Mouse (Mus musculus): ENCODE results near the gene Gfod1. TPM values are rescaled to one million over a fixed set of nuclear protein-coding genes. Genes with fewer than 3 reads are reported as not detected.
A peak's percentile ranks its signal among the peaks of the same experiment; 100 is the strongest.

Gfod1 gene
- total RNA-seq, 2 experiments from 2014 or later, result 58.3 to 59.2 TPM

DNA sequence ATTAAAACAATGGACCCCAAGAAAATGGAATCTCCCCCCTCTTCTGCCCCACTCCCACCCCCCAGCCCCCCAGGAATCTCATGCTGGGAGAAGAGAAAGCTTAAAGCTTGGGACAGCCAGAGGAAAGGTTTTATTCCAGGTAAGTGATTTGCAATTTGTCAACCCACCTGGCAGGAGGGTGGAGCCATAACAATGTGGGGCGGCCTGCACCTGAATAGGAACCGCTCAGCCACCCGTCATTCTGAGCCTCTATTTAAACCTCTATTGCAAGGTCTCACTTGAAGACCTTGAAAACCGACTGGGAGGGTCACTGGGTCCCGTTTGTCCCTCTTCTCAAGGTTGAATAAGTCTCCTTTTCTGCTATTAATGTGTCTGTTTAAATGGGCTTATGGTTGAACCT lies 3.6 kb downstream of the Gfod1 start:
- no peak for DNase-seq (ENCODE audit: low spot score in 2 of 2)

GRCm38 (mm10) chr13:43299171-43299570 lies 4.8 kb downstream of the Gfod1 start:
- no peak for DNase-seq (ENCODE audit: low spot score in 2 of 2)

GRCm38 (mm10) chr13:43297526-43297925 lies 6.4 kb downstream of the Gfod1 start:
- no peak for DNase-seq (ENCODE audit: low spot score in 2 of 2)

GRCm38 (mm10) chr13:43296140-43296805 lies 7.7 kb downstream of the Gfod1 start:
- no peak for DNase-seq (ENCODE audit: low spot score in 2 of 2)

DNA sequence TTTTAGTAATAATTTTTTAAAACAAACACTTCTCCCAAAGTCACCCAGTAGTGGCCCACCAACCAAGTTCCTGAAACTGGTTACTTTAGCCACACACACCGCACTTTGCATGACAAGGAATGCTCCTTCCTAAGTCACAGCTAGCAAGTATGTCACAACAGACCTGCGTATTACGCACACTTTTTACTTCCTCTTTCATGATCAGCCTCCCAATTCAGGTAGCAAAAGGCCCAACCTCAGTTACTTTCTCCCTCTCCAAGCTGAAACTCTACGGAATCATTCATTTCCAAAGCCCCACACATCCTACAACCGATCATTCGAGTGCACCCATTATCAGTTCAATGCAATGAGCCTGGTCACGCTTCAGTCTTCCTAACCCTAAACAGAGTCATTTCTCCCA lies 8.3 kb downstream of the Gfod1 start:
- no peak for DNase-seq (ENCODE audit: low spot score in 2 of 2)

DNA sequence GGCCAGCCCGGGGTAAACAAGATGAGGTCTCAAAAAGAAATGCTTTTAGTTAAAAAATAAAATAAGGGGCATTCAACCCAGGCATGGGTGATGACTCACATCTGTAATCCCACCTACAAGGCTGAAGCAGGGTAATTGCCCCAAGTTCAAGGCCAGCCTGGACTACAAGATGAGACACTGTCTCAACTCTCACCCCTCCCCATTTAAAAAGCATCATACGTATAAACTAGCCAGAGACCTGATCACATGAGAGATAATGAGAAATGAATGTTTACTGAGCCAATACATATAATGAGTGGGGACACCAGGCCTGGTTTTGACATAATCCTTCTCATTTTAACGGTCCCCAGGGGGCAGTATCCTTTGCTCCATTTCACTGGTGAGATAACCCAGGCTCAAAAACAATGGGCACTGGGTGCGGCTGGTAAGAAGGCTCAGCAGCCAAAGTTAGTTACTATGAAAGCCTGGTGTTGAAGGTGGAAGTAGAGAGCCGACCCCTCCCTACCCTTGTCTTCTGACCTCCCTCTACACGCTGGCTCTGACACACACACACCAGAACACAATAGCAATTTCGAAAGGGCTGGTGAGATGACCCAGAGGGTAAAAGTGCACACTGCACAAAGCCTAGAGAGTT lies 8.9 kb downstream of the Gfod1 start:
- no peak for DNase-seq (ENCODE audit: low spot score in 2 of 2)

DNA sequence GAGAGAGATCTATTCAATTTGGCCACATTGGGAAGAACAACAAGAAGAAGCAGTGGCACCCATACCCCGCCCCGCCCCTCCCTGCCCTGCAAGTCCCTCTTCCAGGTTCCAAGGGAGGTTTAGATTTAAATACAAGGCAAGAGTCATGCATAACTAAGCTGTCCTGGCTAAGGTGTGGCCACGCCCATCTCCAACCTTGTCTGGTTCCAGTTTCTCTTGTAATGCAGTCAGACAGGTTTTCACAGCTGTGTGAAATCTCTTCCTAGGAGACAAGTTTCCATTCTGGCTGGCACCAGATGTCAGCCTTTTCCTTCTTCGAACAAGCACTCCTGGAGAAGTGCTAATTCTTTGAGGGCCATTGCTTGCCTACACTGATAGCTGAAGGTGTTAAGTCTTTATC lies 11.1 kb downstream of the Gfod1 start:
- DNase-seq (ENCODE audit: low spot score in 2 of 2), result no peak

GRCm38 (mm10) chr13:43289076-43289475 lies 14.9 kb downstream of the Gfod1 start:
- DNase-seq (ENCODE audit: low spot score in 2 of 2), result no peak

DNA sequence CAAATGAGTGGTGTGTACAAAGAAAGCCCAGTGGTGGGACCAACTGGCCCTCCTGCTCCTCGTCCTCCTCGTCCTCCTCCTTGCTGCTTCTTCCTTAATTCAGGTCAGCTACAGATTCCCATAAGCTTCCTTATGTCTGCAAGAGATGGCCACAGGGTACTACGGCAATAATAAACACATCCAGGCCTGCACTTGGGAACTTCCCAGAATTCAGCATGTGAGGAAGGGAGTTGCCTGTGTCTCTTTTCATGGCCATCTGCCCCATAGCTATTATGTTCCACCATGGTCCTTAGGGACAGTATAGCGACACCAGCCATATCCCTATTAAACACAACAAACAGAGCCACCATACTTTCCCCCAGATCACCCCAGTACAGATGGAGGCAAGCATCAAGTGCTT lies 15.5 kb downstream of the Gfod1 start:
- DNase-seq (ENCODE audit: low spot score in 2 of 2), result no peak

GRCm38 (mm10) chr13:43288026-43288425 lies 15.9 kb downstream of the Gfod1 start:
- DNase-seq (ENCODE audit: low spot score in 2 of 2), result no peak

DNA sequence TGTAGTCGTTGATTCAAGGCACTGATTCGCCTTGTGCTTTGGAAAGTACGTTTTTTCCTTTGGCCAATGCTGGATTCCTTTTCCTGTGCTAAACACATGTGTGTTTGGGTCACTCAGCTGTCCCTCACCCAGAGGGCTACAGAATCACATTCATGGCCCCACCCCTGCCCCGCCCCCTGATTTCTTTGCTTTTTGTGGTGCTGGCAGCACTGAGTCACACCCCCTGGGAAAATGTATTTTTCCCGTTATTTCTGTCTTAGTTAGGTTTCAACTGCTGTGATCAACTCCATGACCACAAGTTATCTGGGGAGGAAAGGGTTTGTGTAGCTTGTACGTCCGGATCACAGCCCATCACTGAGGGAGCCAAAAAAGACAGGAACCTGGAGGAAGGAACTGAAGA lies 17.1 kb downstream of the Gfod1 start:
- no peak for DNase-seq (ENCODE audit: low spot score in 2 of 2)

DNA sequence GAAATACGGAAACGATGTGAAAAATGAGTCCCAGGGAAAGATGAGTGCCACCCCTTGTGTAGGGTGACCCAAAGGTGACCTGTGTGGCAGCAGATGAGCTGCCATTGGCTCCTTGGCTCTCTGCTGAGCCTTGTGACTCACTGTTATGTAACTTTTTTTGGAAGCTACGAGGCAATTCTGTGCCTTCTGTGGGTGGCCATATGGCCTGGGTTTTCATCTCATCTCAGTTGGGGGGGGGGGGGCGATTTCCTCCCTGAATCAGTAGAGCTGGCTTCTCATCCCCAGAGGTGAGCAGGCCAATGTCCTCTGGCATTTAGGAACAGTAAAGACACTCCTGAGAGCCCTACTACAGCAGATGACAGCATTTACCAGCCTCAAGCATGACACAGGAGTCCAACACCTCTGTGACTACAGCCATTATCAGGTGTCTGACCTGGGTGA lies 19.2 kb downstream of the Gfod1 start:
- DNase-seq (ENCODE audit: low spot score in 2 of 2), result peak in 1 of 2 experiments; percentile 66

- DNase-seq (ENCODE audit: low spot score in 2 of 2), result no peak
Observed at GRCm38 (mm10) chr13:43273906-43274305, 30.1 kb downstream of the Gfod1 start.

- no peak for DNase-seq (ENCODE audit: low spot score in 2 of 2)
Observed at GRCm38 (mm10) chr13:43272303-43273135, 31.5 kb downstream of the Gfod1 start.

DNA sequence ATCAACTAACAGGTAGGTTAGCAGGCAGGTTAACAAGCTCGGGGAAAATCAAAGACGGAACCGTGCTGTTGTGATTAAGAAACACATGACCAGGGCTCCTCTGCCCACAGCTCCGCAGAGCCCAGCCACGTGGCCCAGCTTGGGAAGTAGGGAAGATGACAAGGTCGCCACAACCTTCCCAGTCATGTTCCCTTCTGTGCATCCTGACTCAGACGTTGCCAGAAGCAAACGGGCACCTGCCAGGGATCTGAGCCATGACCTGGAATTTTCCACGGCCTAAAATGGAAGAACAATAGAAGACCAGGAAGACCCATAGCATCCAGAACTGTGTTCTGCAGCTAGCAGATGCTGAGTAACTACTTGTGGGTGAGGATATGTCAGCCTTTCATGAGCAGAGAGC lies 32.5 kb downstream of the Gfod1 start:
- no peak for DNase-seq (ENCODE audit: low spot score in 2 of 2)

- DNase-seq (ENCODE audit: low spot score in 2 of 2), result no peak
Observed at GRCm38 (mm10) chr13:43270220-43270597, 33.8 kb downstream of the Gfod1 start.

DNA sequence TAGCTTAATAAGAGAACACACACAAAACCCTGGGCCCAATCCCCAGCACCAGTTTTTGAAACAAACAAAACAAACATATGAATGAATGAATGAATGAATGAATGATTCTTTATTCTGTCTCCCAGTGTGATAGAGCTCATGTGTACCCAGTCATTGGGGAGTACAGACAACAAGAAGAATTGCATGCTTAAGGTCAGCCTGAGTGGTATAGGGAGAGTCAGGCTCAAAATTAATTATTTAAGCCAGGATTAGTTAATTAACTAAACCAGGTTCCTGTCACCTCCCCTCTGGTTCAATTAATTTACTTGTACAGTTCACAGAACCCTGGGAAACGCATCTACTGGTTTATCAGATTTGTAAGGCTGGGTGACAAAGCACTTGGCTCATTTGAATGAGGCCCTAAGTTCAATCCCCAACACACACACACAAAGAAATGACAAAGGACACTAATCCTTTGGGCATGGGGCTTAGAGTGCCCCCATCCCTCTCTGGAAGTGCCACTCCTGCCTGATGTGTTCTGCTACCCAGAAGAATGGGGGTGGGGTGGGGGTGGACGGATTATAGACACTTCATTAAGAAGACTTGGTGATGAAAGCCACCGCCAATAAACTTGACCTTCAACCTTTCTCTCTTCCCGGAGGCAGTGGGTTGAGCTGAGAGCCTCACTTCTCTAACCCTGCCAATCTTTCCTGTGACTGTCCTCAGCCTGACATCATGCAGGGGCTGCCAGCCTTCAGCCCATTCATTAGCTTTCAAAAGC lies 34.3 kb downstream of the Gfod1 start:
- no peak for DNase-seq (ENCODE audit: low spot score in 2 of 2)

DNA sequence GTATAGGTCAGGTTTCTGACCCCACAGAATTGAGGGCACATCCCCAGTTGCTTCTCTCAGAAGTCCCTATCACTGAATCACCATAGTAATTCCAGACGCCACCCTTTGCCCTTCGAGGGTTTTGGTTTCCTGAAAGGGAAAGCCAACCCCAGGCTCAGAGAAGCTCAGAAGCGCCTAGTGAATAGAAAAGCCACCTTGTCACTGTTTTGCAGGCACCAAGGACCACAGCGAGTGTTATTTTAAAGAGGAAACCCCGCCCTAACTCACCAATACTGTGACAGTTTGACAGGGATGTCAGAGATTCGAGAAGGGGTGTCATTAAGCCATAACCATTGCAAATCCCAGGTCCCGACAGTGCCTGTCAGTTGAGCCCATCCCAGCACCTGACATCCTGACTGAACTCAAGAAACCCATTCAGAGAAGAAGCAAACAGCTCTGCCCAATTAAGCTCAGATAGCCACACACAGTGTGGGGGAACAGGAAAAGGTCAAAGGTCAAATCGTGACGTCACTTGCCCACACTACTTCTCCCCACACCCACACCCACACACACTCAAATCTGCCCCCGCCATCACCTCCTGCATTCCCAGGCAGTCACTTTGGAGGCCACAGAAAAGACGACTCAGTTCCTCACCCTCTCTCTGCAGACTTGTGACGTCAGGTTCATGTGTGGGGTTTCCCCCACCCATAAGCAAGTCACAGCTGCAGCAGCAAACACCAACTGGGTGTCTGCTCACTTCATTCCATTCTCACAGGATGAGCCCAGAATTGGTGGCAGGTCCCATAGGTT lies 35.2 kb downstream of the Gfod1 start:
- no peak for DNase-seq (ENCODE audit: low spot score in 2 of 2)

DNA sequence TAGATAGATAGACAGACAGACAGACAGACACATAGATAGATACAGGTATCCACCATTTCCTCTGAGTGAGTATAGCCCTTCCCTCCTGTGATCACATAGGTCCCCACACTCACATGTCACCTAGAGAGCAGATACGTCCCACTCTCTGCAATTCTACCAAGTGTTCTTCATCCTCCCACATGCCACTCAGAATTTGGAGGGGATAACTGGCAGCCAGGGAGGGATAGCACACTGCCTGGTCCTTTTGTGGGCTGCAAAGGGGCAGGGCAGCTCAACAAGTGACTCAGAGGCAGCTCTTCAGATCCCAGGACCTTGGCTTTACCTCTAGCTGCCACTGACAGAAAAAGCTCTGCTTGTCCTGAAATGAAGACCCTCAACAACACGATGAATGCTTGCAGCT lies 36.1 kb downstream of the Gfod1 start:
- no peak for DNase-seq (ENCODE audit: low spot score in 2 of 2)

- DNase-seq (ENCODE audit: low spot score in 2 of 2), result no peak
Observed at GRCm38 (mm10) chr13:43267216-43267615, 36.8 kb downstream of the Gfod1 start.

GRCm38 (mm10) chr13:43266333-43266732 lies 37.6 kb downstream of the Gfod1 start:
- no peak for DNase-seq (ENCODE audit: low spot score in 2 of 2)
